Mouse (Mus musculus) inflammation-experienced regulatory T-cells, adult 16 weeks (primary cell): ENCODE data around the gene Gm6169. TPM values are rescaled to one million over a fixed set of nuclear protein-coding genes. Genes with fewer than 3 reads are reported as not detected.

Experiments used
- polyA plus RNA-seq: library from polyadenylated mRNA; unstranded; fragments of 100-300 nt; shearing (Covaris generic); gene quantifications from one replicate; pipeline ENCODE4 v1.2.1, GENCODE M21; 2017

Gene Gm6169
- 3.5 TPM for polyA plus RNA-seq

GRCm38 (mm10) chr13:97099187-97099852 lies at the start of gene Gm6169:
Gene Gm6169, minus strand, starts transcription at chr13:97099237.

GRCm38 (mm10) chr13:97137466-97138400 lies 38.7 kb upstream of the Gm6169 start, which contains the start of the genes Gfm2 and Nsa2:
Gene Gfm2, plus strand, starts transcription at chr13:97137937.
Gene Nsa2, minus strand, starts transcription at chr13:97137937.

GRCm38 (mm10) chr13:97066649-97067550 lies 32.1 kb downstream of the Gm6169 start, which contains the start of gene Fam169a:
Gene Fam169a, plus strand, starts transcription at chr13:97067286.

Other genes starting within 250 kb of the Gm6169 start
- gene Gcnt4, start 174.5 kb downstream of the Gm6169 start, polyA plus RNA-seq: not detected
- not detected for gene 1700029F12Rik, start 64.9 kb downstream of the Gm6169 start, polyA plus RNA-seq
- 0.21 TPM for gene Fam169a, start 32.0 kb downstream of the Gm6169 start, polyA plus RNA-seq
- gene Gfm2, start 38.7 kb upstream of the Gm6169 start, polyA plus RNA-seq: 55.0 TPM
- gene Nsa2, start 38.7 kb upstream of the Gm6169 start, polyA plus RNA-seq: 79.3 TPM
- gene Hexb, start 99.1 kb upstream of the Gm6169 start, polyA plus RNA-seq: 95.7 TPM
- 0.46 TPM for gene Enc1, start 141.9 kb upstream of the Gm6169 start, polyA plus RNA-seq